Mouse (Mus musculus) lung, postnatal 0 days (tissue): ENCODE measurements at regions not wholly inside any gene's neighbourhood (a gene's known extent, or its start where the extent isn't known, plus 50 kb on each side); places are given as distances from the start of the nearest gene placed in this dataset.

ENCODE experiments used
- CTCF ChIP-seq: IDR thresholded peaks from 2 replicates; pipeline ENCODE4 v1.5.1; 2016; ENCODE audit warnings: antibody characterized with exemption, mild to moderate bottlenecking
- EP300 ChIP-seq: IDR thresholded peaks from 2 replicates; pipeline ENCODE4 v1.6.1; 2016; ENCODE audit warnings: antibody characterized with exemption, mild to moderate bottlenecking, control low read depth

DNA sequence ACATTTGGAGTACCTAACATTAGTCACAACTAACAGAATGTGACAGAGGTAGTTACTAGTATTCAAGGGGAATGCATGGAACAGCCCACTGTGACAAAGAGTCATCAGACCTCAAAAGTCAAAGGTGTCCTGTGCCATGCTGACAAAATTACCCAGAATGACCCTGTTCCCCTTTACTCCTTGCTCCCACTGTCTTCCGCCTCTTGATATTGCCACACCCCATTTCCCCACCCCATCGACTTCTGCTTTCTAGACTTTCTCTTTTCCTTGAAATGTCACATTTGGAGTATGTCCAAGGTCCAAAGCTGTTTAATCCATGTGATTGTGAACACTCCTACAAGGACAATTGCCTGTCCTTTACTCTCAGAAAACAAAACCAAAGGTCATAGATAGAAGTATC lies 115.2 kb downstream of the Dhx15 start:
- TF ChIP-seq EP300 (no peak), CTCF (no peak)
